16 mouse cellular contexts compared by ENCODE assay signal in genomic region chr2:108919500-108920045, GRCm38 (mm10).
"Had no signal": no experiment of that assay in that cellular context is flagged by ENCODE, and none has a peak within 500 bp of the region (broad histone marks: within the 10 kb centered on the region; RNA-seq: fewer than 3 reads in every experiment).

No protein-coding gene starts in this region.

- H3K36me3 ChIP-seq: limb, embryonic 10.5 days; limb, embryonic 13.5 days; lung, embryonic 15.5 days had no signal

- H3K4me2 ChIP-seq: limb, embryonic 13.5 days; liver, embryonic 11.5 days; lung, embryonic 15.5 days; midbrain, embryonic 11.5 days had no signal

- H3K4me3 ChIP-seq: layer of hippocampus, adult 2 months; limb, embryonic 10.5 days; limb, embryonic 13.5 days; lung, embryonic 15.5 days; megakaryocyte, embryonic 14.5 days had no signal

- H3K27ac ChIP-seq: kidney, postnatal 0 days; layer of hippocampus, adult 2 months; limb, embryonic 10.5 days; limb, embryonic 13.5 days; liver, embryonic 14.5 days; lung, embryonic 15.5 days had no signal

- H3K4me1 ChIP-seq: limb, embryonic 10.5 days; limb, embryonic 13.5 days; lung, embryonic 15.5 days; megakaryocyte, embryonic 14.5 days had no signal

- H3K9me3 ChIP-seq: limb, embryonic 10.5 days; limb, embryonic 13.5 days; lung, embryonic 15.5 days had no signal

- DNase-seq: kidney, adult 2 months; kidney, postnatal 25 days; layer of hippocampus, adult 9-11 months; liver, postnatal 0 days; lung, postnatal 36 days; thymus, postnatal 25 days had no signal

- H3K9ac ChIP-seq: limb, embryonic 13.5 days; liver, embryonic 14.5 days; liver, postnatal 0 days; lung, embryonic 15.5 days had no signal

- ATAC-seq: intestine, postnatal 0 days; liver, postnatal 0 days had no signal

- H3K27me3 ChIP-seq: limb, embryonic 13.5 days; lung, embryonic 15.5 days; megakaryocyte, embryonic 14.5 days had no signal
